Mouse (Mus musculus) urinary bladder, postnatal 10 days (tissue): ENCODE measurements around the gene Actr8.

Experiments used
- DNase-seq: peaks from one replicate; pipeline ENCODE4 v3.0.0; 2022; ENCODE audit warnings: low spot score

Actr8 gene

DNA sequence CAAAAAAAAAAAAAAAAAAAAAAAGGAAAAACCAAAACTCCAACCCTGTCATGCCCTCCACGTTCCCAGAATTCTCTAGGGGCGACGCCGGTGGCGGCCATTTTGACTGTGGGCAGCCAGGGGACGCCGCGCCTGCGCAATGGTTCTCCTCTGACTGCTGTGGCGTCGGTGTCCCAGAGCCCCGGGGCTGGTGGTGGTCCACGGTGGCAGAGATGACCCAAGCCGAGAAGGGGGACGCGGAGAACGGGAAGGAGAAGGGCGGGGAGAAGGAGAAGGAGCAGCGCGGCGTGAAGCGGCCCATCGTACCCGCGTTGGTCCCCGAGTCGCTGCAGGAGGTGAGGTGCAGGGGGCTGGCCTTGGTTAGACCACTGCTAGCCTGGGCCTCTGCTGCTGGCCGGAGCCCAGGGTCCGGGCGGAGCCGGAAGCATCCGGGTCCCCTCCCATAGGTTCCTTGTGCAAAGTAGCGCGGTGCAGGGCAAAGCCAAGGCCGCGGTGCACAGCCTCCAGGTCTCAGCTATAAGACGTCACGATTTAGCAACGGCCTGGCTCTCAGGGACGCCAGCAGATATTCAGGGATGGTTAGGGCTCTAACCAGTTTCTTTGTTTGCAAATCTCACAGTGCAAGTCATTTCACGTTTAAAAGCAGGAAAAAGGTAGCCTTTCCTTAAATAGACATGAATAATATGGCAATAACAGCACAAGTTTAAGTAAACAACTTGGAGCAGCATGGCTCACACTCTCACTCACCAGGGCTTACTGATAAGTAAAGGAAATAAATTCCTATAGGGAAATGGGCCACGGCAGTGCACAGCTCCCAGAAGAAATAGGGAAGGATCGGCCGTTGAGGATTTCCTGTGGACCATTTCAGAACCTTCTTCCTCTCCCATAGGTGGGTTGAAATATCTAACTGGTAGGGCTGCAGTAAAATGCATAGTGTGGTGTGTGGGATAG lies at the start of gene Actr8:
Gene Actr8 (plus strand): TSS at position 84 of the 951 bp plus-strand sequence.
- DNase-seq, result peak; percentile 76

DNA sequence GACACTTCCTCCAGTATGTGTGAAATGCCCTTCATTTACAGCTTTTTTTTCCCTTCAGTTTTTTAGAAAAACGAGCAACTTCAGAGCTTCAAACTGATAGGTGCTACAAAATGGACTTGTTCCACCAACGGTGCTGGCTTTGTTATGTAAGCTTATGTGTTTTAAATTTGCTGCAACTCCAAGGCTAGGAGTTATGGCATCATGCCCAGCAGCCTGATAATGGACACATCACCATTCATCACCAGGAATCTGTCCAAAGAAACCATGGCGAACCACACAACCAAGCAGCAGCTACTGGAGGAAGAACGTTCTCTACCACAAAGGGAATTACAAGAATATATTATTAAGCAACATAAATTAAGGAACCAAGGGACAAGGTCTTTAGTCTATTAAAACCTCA lies 49.2 kb upstream of the Actr8 start:
- no peak for DNase-seq

DNA sequence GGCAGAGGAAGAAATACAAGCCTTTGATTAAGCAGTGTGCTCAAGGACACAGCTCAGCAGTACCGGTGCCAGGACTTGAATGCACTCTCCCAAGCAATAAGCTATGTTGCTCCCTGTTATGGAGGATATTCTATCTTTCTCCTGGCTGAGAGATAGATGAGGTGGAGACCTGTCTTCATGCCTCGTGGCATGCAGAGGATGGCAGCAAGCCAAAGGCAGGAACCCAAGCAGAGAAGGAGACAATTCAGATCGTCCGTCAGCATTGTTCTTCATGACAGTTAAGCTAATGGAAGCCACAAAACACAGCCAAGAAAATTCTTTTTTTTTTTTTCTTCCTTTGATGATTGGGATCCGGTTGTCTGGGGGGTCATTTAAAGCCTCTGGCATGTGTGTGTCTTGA lies 42.6 kb upstream of the Actr8 start:
- no peak for DNase-seq

DNA sequence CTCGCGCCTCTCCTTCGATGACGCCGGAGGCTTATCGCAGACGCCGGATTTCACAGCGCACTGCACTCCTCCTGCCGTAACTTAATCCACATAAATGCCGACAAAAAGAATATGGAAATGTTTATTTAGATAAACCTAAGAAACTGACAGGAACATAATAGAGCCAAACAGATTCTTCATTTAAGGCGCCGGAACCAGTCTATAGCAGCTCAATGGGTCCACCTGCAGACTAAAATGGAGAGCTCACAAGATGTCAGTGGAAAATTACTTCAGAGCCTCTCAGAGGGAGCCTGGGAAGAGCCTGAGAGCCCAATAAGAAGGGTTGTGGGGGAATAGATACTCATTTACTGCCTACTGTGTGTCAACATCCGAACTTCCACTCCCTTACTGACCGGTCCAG lies 40.7 kb upstream of the Actr8 start:
- no peak for DNase-seq

DNA sequence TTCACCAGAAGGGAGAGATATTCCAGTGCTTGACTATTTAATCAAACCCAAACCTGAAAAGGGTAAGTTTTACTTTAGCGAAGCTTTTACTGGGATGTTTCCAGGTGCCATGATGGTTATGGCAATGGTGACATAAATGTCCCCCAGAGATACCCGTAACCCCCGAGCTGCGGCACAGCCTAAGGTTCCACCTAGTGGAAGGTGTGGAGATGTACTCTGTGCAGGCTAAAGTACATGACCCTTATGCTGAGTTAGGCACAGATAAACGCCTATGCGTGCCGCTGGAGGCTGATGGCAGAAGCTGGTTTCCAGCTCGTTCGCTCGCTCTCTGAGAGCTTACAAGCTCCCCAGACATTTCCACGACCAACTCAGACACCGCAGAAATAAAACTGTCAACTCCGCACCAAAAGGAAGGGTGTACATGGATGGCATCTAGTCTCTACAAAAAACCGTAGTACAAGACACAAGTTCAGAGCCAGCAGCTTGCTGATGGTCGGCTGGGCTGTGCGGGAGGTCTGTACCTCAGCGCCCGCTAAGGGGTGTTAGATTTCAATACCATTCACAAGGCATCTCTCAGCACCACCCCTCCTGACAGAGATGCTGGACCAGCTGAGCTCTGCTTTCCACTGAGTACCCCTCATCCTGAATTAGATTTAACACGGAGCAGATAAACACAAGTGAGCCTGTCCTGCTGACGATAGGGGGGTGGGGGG lies 38.4 kb upstream of the Actr8 start:
- DNase-seq, result no peak

DNA sequence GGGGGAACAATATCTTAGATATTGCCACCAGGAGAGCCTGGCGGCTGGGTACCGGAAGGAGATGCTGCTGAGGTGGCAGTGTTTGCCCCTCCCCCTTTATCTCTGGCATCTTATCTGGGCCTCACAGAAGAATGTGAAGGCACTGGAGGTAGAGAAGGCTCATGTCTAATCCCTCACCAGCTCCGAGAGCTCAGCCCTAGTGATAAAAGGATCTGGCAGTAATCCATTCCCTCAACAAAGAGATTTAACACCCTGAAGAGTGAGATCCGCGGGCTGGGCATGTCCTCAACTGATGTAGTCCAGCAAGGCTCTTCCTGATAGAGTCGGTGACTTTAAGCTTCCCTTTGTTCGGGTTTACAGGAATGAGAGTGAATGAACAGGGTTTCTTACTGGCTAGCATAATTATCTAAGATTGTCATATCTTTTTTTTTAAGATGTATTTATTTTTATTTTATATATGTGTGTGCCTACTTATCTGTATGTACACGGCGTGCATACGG lies 37.8 kb upstream of the Actr8 start:
- no peak for DNase-seq

DNA sequence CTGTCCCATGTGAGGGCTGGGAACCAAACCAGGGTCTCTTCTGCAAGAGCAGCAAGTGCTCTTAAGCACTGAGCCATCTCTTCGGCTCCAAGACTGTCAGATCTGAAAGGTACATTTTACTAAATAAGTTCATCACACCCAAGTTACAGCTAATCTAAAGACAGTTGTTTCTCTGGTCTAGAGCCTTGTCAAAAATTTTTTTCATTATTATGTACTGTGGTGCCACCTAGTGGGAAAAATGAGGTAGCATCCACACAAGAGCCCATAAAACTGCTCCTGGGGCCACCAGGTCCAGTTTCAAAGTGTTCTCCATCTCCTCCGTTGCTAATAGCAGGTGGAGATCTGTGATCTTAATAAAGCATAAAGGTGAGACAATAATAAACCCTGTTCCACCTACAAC lies 37.3 kb upstream of the Actr8 start:
- no peak for DNase-seq

DNA sequence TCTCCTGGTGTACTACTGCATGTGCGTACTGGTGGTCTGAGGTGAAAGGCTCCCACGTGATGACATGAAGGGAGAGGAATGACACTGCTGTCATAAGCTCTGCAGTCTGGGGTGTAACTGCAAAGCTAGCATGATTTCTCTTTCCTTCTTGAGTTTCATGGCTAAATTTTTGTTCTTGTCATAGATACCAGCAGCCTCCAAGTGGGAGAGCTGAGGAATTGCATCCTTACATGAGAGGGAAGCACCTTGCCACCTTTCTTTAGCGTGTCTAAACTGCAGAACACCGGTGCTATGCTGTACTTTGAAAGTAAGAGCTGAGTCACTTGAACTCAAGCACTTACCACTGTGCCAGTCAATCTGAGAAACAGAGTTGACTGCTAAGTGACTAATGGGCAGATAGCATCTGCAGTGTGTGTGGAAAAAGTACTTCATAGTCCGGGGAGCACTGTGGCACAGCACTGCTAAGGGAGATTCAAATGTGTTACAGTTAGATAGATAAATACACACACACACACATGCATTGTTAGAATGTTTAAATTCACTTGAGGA lies 31.3 kb upstream of the Actr8 start:
- DNase-seq, result no peak

DNA sequence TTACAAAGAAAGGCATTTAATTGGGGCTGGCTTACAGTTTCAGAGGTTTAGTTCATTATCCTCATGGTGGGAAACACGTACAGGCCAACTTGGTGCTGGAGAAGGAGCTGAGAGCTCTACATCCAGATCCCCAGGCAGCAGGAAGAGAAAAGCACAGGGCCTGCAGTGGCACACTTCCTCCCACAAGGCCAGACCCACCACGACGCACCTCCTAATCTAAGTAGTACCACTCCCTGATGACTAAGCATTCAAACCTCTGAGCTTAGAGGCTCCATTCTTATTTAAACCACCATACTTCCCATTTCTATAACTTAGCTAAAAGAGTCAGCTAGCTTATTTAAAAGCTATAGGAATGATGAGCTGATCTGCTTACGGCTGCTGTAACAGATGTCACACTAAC lies 27.3 kb upstream of the Actr8 start:
- no peak for DNase-seq

DNA sequence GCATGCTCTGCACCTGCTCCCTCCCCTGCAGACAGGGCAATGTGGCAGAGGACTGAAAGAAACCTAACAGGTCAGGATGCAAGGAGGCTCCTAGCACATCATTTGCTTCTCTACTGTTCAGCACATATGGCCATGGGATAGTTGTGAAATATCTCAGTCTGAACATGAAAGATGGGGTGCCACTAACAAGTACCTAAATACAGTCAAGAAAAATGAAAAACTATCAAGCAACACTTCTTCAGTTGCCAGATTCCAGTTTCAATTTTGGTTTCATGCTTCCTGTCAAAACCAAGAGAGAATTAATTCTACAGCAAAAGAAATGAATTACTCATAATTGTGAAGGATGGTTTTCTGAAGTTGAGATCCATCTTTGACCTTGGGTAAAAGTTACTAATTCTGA lies 20.7 kb upstream of the Actr8 start:
- no peak for DNase-seq

DNA sequence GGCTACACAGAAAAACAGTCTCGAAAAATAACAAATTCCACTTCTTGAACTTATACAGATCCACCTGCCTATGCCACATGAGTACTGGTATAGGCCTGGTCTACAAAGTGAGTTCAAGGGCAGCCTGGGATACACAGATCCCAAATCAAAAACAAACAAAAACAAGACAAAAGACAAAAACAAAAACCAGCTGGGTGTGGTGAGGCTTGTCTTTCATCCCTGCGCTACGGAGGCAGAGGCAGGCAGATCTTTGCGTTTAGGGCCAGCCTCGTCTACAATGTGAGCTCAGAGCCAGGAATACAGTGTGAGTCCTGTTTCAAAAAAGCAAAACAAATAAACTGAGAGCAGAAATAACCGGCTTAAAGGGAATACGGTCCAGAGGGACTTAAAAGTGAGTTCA lies 10.5 kb upstream of the Actr8 start:
- no peak for DNase-seq

DNA sequence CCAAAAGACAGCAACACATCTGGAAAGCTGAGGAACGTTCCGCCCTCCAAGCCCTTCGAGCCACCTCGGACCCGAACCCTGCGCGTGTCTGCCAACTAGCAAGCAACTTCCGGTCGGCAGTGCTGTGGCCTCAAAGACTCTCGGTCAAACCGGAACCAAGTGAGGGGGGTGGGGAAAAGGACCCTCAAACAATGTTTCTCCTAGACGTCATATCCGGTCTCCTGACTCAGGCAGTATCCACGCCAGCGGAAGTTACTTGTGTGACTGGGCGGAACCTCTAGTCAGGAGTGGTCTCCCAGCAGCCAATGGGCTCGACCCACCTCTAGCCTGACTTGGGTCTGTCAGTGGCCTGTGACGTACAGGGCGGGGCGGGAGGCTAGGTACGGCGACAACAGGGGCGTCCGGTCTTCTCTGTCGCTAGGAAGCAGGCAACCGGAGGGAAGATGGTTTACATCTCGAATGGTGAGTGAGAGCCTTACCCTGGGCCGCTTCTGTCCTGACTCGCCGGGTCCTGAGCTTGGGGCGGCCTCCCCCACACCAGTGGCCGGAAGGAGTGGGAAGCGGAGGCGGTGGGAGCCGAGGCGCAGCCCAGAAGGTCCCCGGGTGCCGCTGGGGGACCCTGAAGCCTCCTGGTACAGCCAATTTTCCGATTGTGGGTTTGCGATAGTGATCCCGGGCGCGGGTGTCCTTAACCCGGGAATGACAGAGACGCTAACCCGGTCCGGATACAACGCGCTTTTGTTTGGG lies 9.9 kb upstream of the Actr8 start, which contains the start of gene Selenok:
Gene Selenok (plus strand): TSS at position 234 of the 747 bp plus-strand sequence.
- DNase-seq, result peak; percentile 82

DNA sequence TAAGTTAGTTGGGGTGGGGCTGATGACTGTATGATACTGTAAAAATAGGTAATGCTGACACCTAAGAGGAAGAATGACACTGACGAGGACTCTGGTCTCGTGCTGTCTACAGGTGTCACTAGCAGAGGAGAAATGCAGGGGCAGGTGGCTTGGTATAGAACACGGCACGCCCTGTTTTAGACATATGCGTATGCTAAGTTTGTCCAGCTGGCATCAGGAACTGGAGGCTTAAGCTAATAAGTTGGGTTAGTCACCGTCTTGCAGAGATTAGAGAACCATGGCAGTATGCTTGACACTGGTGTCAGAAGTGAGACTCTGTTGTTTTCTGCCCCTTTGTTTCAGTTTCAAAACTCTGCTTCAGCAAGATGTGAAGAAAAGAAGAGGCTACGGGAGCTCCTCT lies 6.7 kb upstream of the Actr8 start:
- no peak for DNase-seq

DNA sequence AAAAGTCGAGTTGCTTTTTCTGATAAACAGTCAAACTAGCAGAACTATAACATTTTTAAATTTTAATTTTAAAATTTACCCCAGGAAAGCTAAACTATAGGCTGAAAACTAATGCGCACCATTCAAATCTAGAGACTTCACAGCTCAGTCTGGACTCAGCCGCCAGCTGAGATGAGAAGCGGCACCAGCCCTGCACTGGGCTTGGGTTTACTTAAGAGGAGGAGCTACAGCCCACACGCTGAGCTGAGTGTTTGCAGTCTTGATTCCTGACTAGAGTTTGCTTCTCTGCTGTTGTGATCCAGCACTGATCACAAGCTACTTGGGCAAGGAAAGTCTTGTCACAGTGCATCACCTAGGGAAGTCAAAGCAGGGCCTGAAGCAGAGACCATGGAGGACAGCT lies 6.1 kb upstream of the Actr8 start:
- no peak for DNase-seq

DNA sequence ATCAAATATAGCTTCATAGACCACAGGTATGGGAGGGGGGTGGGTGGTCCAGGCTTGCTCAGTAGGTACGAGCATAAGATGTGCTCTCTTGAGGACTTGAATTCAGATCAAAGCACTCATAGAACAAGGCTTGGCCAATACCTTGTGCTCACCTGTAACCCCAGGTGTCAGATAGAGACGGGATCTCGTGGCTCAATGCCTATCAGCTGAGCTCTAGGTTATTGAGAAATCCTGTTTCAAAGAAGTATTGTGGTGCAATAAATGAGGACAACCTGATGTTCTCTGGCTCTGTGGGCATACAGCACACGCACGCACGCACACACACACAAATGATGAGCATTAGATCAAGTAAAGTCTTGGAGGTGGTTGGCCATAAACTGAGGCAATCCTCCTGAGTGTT lies 1.2 kb upstream of the Actr8 start:
- DNase-seq, result no peak

DNA sequence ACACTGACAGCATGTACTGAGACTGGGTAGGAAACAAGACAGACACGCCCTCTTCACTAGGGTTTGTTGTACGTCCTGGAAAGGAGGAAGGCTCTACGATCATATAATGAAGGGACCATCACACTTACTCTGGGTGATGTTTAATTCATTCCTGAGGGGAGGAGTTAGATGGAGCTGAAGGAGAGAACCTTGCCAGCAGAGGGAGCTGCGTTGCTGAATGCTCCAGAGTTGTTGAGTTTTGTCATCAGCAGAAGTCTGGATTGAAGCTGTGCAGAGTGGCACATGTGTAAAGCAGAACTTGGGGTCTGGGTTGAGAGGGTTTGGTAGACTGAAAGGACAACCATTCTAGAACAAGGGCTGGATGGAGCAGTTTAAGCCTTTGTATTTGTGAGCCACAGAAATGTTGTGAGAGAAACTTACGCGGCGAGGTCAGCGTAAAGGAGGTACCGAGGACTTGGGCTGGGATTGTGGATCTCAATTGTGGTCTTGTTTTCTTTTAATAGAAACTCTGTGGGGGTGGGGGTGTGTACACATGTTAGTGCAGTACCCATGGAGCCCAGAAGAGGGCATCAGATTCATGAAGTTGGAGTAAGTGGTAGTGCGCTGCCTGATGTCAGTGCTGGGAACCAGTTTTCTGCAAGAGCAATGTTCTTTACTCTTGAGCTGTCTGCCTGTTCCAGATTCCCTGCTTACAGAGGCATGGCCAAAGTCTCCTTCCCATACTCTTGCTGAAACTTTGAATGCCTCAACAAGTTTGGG lies 2.5 kb downstream of the Actr8 start:
- no peak for DNase-seq

DNA sequence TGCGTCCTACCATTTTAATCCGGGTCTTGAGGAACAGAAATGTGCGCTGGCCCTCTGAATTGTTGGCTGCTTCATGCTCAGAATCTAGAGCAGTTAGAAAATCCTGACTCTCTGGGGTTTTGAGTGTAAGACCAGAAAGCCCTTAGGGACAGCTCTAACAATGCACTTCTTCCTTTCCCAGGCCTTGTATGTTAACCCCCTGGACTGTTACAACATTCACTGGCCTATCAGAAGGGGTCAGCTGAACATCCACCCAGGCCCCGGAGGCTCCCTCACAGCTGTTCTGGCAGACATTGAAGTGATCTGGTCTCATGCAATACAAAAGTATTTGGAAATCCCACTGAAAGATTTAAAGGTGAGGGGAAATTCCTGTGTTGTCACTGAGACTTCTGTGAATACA lies 8.0 kb downstream of the Actr8 start:
- no peak for DNase-seq

DNA sequence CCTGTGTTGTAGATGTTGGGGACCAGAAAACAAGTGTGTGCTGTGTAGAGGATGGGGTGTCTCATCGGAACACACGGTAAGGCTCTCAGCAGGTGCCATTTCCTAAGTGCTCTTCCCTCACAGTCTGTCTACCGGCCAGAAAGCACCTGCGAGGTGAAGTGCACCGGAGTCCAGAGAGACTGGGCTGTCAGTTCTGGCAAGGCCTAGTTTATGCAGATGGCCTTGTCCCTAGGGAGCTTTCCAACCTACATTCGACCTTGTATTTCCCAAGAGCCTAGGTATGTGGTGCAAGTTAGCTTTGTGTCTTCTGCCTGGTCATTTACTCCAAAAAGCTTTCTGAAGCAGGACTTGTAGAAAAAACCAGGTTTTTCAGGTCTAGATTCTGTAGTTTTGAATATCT lies 9.1 kb downstream of the Actr8 start:
- no peak for DNase-seq

DNA sequence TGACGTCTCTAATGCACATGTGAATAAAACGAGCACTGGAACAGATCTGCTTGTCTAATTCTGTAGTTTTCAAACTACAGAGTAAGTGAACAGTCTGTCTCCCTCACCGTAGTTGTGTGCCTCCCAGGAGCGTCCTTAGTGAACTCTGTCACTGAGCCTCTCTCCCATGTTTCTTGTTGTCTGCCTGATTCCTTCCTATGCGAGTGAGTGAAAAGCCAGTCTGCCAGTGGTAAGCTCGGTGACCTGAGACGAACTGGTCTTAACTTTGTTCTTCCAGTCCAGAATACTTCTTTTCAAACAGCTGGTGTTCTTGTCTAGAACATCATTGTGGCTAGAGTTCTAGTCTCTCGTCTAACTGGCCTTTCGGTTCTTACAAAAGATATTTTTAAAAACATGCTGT lies 9.6 kb downstream of the Actr8 start:
- no peak for DNase-seq

DNA sequence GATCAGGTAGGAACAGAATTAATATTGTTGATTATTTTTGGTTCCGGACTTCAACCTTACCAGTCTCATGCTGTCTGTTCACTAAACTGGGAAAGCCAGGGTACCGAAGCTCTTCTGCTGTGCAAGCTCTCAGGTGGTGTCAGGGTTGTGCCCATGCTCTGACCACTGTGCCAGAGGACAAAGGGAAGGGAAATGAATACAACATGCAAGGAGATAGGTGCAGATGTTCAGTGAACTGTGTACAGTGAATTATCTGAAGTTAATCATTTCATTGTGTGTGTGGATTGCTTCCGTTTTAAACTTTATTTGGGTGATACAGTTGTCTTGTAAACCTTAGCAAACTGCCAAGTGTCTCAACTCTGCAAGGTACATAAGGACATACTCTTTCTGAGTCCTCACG lies 10.2 kb downstream of the Actr8 start:
- no peak for DNase-seq

DNA sequence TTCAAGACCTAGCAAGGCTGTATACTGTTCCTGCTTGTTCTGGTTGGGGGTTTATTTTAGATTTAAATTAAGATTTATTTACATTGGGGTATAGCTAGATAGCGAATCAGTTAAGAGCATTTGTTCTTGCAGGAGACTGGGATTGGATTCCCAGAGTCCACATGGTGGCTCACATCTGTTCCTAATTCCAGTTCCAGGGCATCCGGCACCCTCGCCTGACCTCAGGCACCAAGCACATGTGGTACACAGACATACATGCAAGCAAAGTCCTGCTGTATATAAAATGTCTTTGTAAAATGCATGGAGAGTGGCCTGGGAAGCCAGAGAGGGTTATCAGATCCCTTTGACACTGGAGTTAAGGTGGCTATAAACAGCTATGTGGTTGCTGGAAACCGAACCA lies 16.8 kb downstream of the Actr8 start:
- DNase-seq, result no peak
